Mouse (Mus musculus): ENCODE measurements around the gene Fhad1. TPM values are rescaled to one million over a fixed set of nuclear protein-coding genes. Genes with fewer than 3 reads are reported as not detected.
A peak's percentile ranks its signal among the peaks of the same experiment; 100 is the strongest.

Gene Fhad1
- polyA plus RNA-seq, 1 experiment from 2014 or later, result 6.5 TPM

GRCm38 (mm10) chr4:142046496-142046895, 31.6 kb upstream of the Fhad1 start:
- no peak overlapping the region for H3K4me3 ChIP-seq (ENCODE audit: low read length)
- no peaks in the 10 kb centered on the region for H3K4me1 ChIP-seq (ENCODE audit: control insufficient read depth, insufficient read depth, low read depth, low read length)
- H3K9ac ChIP-seq (ENCODE audit: low read depth, low read length), result no peak overlapping the region
- 80% methylated on average over 7 of the region's 7 CpGs for WGBS
- H3K27me3 ChIP-seq (replicated peaks; ENCODE audit: control insufficient read depth, insufficient read depth, low read length), result no peaks in the 10 kb centered on the region
- no peaks in the 10 kb centered on the region for H3K36me3 ChIP-seq (ENCODE audit: control insufficient read depth, insufficient read depth, low read length)
- H3K9me3 ChIP-seq (ENCODE audit: control insufficient read depth, low read length), result no peaks in the 10 kb centered on the region
- H3K27ac ChIP-seq (ENCODE audit: low read depth, low read length), result no peak overlapping the region
- no peak for ATAC-seq
- no peak overlapping the region for H3K4me2 ChIP-seq (ENCODE audit: low read length)

DNA sequence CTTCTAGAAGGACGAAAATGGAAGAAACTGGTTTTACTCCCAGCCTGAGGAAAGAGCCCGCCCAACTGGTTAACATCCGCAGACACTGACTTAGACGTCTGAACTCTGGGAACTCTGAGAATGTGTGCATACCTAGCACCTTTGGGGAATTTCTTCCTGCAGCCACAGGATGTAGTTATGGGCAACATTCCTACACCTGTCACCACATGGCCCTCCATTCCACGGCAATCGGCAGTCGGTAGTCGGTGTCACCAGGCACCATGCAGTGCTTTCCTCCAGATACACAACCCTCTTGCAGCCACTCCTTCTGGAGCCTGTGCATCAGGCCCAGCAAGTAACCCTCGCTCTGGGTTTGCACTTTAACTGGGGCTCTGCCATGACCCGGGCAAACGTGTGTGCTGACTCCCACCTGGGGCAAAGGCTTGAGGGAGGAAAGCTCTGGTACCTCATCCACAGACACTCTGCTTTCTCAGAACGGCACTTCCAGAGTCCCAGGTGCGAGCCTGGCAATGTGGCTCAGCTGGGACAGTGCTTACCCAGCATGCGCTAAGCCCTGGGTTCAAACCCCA, 30.8 kb upstream of the Fhad1 start:
- Histone ChIP-seq H3K36me3 (ENCODE audit: control insufficient read depth, insufficient read depth, low read length) (no peaks in the 10 kb centered on the region), H3K4me2 (ENCODE audit: low read length) (no peak overlapping the region), H3K9ac (ENCODE audit: low read depth, low read length) (no peak overlapping the region), H3K27ac (ENCODE audit: low read depth, low read length) (no peak overlapping the region), H3K9me3 (ENCODE audit: control insufficient read depth, low read length) (no peaks in the 10 kb centered on the region), H3K4me1 (ENCODE audit: control insufficient read depth, insufficient read depth, low read depth, low read length) (no peaks in the 10 kb centered on the region), H3K4me3 (ENCODE audit: low read length) (no peak overlapping the region), H3K27me3 (replicated peaks; ENCODE audit: control insufficient read depth, insufficient read depth, low read length) (no peaks in the 10 kb centered on the region)
- WGBS, result 90% methylated on average over 14 of the region's 14 CpGs
- no peak for ATAC-seq

DNA sequence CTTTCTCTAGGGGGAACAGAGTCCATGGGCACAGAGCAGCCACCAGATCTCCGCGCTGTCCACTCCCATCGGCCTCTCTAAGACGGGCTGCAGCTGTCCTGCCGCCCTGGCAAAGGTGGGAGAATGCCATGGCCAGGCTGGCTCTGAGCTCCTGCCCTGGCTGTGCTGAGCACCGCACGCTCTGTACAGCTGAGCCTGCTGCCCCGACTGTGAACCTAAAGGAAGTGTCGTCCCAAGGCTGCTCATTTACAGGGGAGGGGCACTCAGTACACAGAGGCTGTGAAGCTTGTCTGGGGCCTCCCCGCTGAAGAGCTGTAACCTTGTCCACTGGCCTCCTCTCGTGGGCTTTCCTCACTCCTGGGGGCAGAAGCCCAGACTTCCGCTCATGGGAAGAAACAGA, 29.6 kb upstream of the Fhad1 start:
- H3K4me1 ChIP-seq (ENCODE audit: control insufficient read depth, insufficient read depth, low read depth, low read length), result no peaks in the 10 kb centered on the region
- no peak overlapping the region for H3K27ac ChIP-seq (ENCODE audit: low read depth, low read length)
- H3K27me3 ChIP-seq (replicated peaks; ENCODE audit: control insufficient read depth, insufficient read depth, low read length), result no peaks in the 10 kb centered on the region
- 70% methylated on average over 12 of the region's 12 CpGs for WGBS
- no peaks in the 10 kb centered on the region for H3K9me3 ChIP-seq (ENCODE audit: control insufficient read depth, low read length)
- H3K4me3 ChIP-seq (ENCODE audit: low read length), result no peak overlapping the region
- no peak overlapping the region for H3K4me2 ChIP-seq (ENCODE audit: low read length)
- H3K9ac ChIP-seq (ENCODE audit: low read depth, low read length), result no peak overlapping the region
- ATAC-seq, result 0 out of 2 replicates have a peak, but pooled peaks have one; percentile 14
- no peaks in the 10 kb centered on the region for H3K36me3 ChIP-seq (ENCODE audit: control insufficient read depth, insufficient read depth, low read length)

DNA sequence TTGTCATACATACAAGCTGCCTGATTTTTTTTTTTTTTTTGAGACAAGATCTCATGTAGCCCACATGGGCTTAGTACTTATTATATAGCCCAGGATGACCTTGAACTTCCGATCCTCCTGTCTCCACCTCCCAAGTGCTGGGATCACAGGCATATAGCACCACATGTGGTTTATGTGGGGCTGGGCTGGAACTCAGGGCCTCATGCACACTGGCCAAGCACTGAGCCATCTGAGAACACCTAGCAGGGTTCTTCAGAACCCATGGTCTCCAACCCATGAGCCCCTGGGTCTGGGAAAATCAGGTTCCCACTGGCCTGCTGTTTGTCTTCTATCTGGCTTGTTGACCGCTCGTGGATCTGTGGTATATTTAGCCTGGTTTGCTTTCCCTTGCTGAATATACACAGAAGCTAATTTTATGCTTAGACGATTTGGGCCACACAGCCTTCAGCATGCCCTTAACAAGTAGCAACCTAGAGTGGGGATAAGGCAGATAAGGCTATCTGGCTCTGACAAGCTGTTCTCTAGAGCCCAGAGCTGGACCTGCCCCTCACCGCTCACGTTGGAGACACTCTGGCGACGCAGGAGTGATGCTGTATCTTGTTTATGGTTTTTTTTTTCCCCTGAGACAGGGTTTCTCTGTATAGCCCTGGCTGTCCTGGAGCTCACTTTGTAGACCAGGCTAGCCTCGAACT, 24.9 kb upstream of the Fhad1 start:
- Histone ChIP-seq H3K4me1 (ENCODE audit: control insufficient read depth, insufficient read depth, low read depth, low read length) (no peaks in the 10 kb centered on the region; the same call in 1 of the 2 replicates), H3K36me3 (ENCODE audit: control insufficient read depth, insufficient read depth, low read length) (no peaks in the 10 kb centered on the region), H3K27ac (ENCODE audit: low read depth, low read length) (no peak overlapping the region), H3K9me3 (ENCODE audit: control insufficient read depth, low read length) (no peaks in the 10 kb centered on the region), H3K27me3 (replicated peaks; ENCODE audit: control insufficient read depth, insufficient read depth, low read length) (no peaks in the 10 kb centered on the region), H3K4me2 (ENCODE audit: low read length) (no peak overlapping the region), H3K9ac (ENCODE audit: low read depth, low read length) (no peak overlapping the region), H3K4me3 (ENCODE audit: low read length) (no peak overlapping the region)
- no peak for ATAC-seq
- 92% methylated on average over 9 of the region's 9 CpGs for WGBS

DNA sequence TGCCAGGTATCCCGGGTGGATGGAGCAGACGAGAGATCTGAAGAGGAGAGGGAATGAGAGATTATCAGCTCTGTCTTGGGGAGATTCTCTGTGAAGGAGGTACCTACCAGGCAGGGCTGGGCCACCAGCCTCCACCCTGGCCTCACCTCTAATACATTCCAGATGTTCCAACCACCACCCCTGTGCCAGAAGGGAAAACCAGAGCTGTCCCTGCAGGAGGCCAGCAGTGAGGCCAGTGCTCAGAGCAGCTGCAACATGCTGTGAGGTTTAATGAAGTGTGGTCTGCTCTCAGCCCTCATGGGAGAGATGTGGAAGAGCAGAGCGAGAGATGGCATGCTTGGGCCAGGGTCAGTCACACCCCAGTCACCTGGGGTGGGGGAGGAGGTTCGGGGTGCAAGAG, 23.0 kb upstream of the Fhad1 start:
- no peaks in the 10 kb centered on the region; the same call in 1 of the 2 replicates for H3K4me1 ChIP-seq (ENCODE audit: control insufficient read depth, insufficient read depth, low read depth, low read length)
- WGBS, result 77% methylated on average over 4 of the region's 4 CpGs
- H3K27me3 ChIP-seq (replicated peaks; ENCODE audit: control insufficient read depth, insufficient read depth, low read length), result no peaks in the 10 kb centered on the region

DNA sequence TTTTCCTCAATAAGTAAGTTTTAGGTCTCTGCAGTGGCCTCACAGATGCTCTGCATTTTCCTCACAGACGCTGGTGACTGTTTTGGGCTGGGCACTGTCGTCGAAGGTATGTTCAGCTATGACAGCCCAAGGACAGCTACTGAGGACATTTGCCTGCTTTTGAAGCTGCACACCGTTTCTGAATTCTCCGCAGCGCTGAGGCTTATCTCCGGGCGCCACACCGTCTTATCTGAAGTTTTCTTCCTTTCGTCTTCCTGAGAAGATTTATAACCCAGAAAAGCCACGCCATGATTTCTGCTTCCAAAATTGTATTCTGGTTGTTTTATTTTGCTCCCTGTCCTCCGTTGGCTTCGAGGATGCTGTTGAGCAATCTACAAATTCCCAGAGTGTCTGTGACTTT, 13.7 kb upstream of the Fhad1 start:
- no peak overlapping the region for H3K27ac ChIP-seq (ENCODE audit: low read depth, low read length)
- H3K4me3 ChIP-seq (ENCODE audit: low read length), result no peak overlapping the region
- 90% methylated on average over 13 of the region's 13 CpGs for WGBS
- H3K9ac ChIP-seq (ENCODE audit: low read depth, low read length), result no peak overlapping the region
- no peak overlapping the region for H3K4me2 ChIP-seq (ENCODE audit: low read length)
- H3K27me3 ChIP-seq (replicated peaks; ENCODE audit: control insufficient read depth, insufficient read depth, low read length), result no peaks in the 10 kb centered on the region
- no peaks in the 10 kb centered on the region for H3K36me3 ChIP-seq (ENCODE audit: control insufficient read depth, insufficient read depth, low read length)
- no peaks in the 10 kb centered on the region for H3K4me1 ChIP-seq (ENCODE audit: control insufficient read depth, insufficient read depth, low read depth, low read length)
- no peak for ATAC-seq
- H3K9me3 ChIP-seq (ENCODE audit: control insufficient read depth, low read length), result no peaks in the 10 kb centered on the region

More for the DNA sequence above, 23.0 kb upstream of the Fhad1 start:
- Histone ChIP-seq H3K27ac (ENCODE audit: low read depth, low read length) (no peak overlapping the region), H3K9ac (ENCODE audit: low read depth, low read length) (no peak overlapping the region), H3K36me3 (ENCODE audit: control insufficient read depth, insufficient read depth, low read length) (no peaks in the 10 kb centered on the region), H3K4me3 (ENCODE audit: low read length) (no peak overlapping the region), H3K9me3 (ENCODE audit: control insufficient read depth, low read length) (no peaks in the 10 kb centered on the region), H3K4me2 (ENCODE audit: low read length) (no peak overlapping the region)
- ATAC-seq, result no peak

DNA sequence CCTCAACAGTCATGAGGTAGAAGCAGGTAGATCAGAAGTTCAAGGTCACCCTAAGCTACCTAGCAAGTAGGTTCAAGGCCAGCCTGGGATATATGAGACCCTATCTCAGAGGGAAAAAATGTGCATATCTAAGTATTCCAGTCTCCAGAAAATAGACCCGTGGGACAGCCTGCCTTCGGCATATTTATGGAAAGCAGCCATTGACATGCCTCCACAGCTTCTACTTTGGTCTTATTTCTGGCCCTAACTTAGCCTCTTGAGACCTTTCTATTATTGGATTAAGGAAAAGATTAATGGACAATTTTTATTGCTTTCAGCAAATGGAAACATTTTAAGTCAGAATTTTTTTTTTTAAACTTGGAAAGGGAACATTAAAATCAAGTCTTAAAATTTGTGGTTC, 12.1 kb upstream of the Fhad1 start:
- H3K9ac ChIP-seq (ENCODE audit: low read depth, low read length), result no peak overlapping the region
- ATAC-seq, result no peak
- 80% methylated on average over 2 of the region's 2 CpGs for WGBS

GRCm38 (mm10) chr4:142024536-142024935, 9.7 kb upstream of the Fhad1 start:
- Histone ChIP-seq H3K4me2 (ENCODE audit: low read length) (no peak overlapping the region), H3K9ac (ENCODE audit: low read depth, low read length) (no peak overlapping the region), H3K27ac (ENCODE audit: low read depth, low read length) (no peak overlapping the region), H3K27me3 (replicated peaks; ENCODE audit: control insufficient read depth, insufficient read depth, low read length) (no peaks in the 10 kb centered on the region), H3K4me3 (ENCODE audit: low read length) (no peak overlapping the region), H3K4me1 (ENCODE audit: control insufficient read depth, insufficient read depth, low read depth, low read length) (no peaks in the 10 kb centered on the region), H3K9me3 (ENCODE audit: control insufficient read depth, low read length) (no peaks in the 10 kb centered on the region), H3K36me3 (ENCODE audit: control insufficient read depth, insufficient read depth, low read length) (no peaks in the 10 kb centered on the region)
- WGBS, result 90% methylated on average over 2 of the region's 2 CpGs
- ATAC-seq, result no peak

More for the DNA sequence above, 12.1 kb upstream of the Fhad1 start:
- Histone ChIP-seq H3K4me1 (ENCODE audit: control insufficient read depth, insufficient read depth, low read depth, low read length) (no peaks in the 10 kb centered on the region), H3K27me3 (replicated peaks; ENCODE audit: control insufficient read depth, insufficient read depth, low read length) (no peaks in the 10 kb centered on the region), H3K4me3 (ENCODE audit: low read length) (no peak overlapping the region), H3K9me3 (ENCODE audit: control insufficient read depth, low read length) (no peaks in the 10 kb centered on the region), H3K36me3 (ENCODE audit: control insufficient read depth, insufficient read depth, low read length) (no peaks in the 10 kb centered on the region), H3K27ac (ENCODE audit: low read depth, low read length) (no peak overlapping the region), H3K4me2 (ENCODE audit: low read length) (no peak overlapping the region)

DNA sequence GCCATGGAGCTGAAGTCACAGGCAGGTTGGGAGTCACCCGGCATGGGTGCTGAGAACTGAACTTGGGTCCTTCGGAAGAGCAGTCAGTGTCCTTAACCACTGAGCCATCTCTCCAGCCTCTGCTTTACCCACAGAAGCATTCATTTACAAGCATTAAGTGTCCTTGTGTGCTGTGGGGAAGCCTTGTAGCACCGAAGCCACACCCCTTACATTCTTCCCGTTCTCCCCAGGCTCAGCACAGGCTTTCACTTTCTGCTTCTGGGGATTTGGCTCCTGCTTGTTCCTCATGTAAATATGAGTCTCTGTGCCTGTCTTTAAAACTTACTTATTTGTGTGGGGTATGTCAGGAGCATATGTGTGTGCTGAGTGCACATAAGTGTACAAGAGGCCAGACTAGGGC, 8.3 kb upstream of the Fhad1 start:
- H3K9me3 ChIP-seq (ENCODE audit: control insufficient read depth, low read length), result no peaks in the 10 kb centered on the region
- H3K4me2 ChIP-seq (ENCODE audit: low read length), result no peak overlapping the region
- ATAC-seq, result no peak
- H3K4me1 ChIP-seq (ENCODE audit: control insufficient read depth, insufficient read depth, low read depth, low read length), result no peaks in the 10 kb centered on the region
- no peak overlapping the region for H3K4me3 ChIP-seq (ENCODE audit: low read length)
- H3K27me3 ChIP-seq (replicated peaks; ENCODE audit: control insufficient read depth, insufficient read depth, low read length), result no peaks in the 10 kb centered on the region
- 85% methylated on average over 4 of the region's 4 CpGs for WGBS
- no peak overlapping the region for H3K27ac ChIP-seq (ENCODE audit: low read depth, low read length)
- no peak overlapping the region for H3K9ac ChIP-seq (ENCODE audit: low read depth, low read length)
- H3K36me3 ChIP-seq (ENCODE audit: control insufficient read depth, insufficient read depth, low read length), result no peaks in the 10 kb centered on the region

Measured in hindbrain, embryonic 16.5 days (tissue).